Mouse (Mus musculus) liver, adult 2 months (tissue): ENCODE measurements around the gene Irgc1.

Experiments used
- CTCF ChIP-seq: fragments of 200-500 bp; IDR thresholded peaks from 2 replicates; pipeline ENCODE4 v1.5.1; 2011; ENCODE audit warnings: low read depth, low read length, control low read depth
- POLR2A ChIP-seq: fragments of 200-500 bp; IDR thresholded peaks from 2 replicates; pipeline ENCODE4 v1.6.1; 2011; ENCODE audit warnings: low read length, control low read depth; ENCODE audit not compliant: insufficient read depth; ENCODE audit errors: extremely low read depth

GRCm38 (mm10) chr7:24384827-24385226 is 67.3 kb downstream of the Irgc1 start:
- TF ChIP-seq POLR2A: no peak
- peak; percentile 89 for TF ChIP-seq CTCF
